Mouse (Mus musculus): ENCODE data around the gene Kif19a. TPM values are rescaled to one million over a fixed set of nuclear protein-coding genes. Genes with fewer than 3 reads are reported as not detected.

Gene Kif19a
- polyA plus RNA-seq, 1 experiment from 2014 or later = not detected

DNA sequence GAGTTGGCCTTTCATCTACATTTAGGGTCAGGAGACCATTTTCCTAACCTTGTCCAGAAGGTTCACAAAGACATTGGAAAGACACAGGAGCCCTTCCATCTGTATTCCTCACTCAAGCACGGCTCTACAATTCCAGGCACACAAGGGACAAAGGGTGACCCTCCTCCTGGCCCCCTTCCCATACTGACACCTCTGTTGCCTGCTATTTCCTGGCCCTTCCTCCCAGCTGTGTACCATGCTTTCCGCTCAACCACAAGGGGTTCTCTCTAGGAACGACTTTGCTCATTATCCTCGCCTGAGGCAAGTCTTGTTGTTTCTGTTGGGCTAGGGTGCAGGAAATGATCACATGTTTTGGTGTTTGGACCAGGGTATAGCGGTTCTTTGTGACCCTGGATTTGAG is 36.9 kb upstream of the Kif19a start:
- Histone ChIP-seq H3K27ac (ENCODE audit: low read depth, low read length) (no peak overlapping the region), H3K9ac (ENCODE audit: low read depth, low read length) (no peak overlapping the region), H3K4me2 (no peak overlapping the region), H3K4me3 (ENCODE audit: low read depth, low read length) (no peak overlapping the region), H3K36me3 (ENCODE audit: control insufficient read depth, insufficient read depth, low read length) (no peaks in the 10 kb centered on the region), H3K27me3 (replicated peaks; ENCODE audit: control insufficient read depth, insufficient read depth, low read length) (peaks cover 17% of the 10 kb centered on the region), H3K9me3 (ENCODE audit: control insufficient read depth, low read length) (no peaks in the 10 kb centered on the region), H3K4me1 (replicated peaks; ENCODE audit: control insufficient read depth, insufficient read depth, low read length) (peaks cover 4% of the 10 kb centered on the region)
- DNase-seq (ENCODE audit: low spot score) = no peak
- 46% methylated on average over 5 of the region's 5 CpGs for WGBS
- ATAC-seq (replicated peaks; ENCODE audit: low FRiP score) = no peak

DNA sequence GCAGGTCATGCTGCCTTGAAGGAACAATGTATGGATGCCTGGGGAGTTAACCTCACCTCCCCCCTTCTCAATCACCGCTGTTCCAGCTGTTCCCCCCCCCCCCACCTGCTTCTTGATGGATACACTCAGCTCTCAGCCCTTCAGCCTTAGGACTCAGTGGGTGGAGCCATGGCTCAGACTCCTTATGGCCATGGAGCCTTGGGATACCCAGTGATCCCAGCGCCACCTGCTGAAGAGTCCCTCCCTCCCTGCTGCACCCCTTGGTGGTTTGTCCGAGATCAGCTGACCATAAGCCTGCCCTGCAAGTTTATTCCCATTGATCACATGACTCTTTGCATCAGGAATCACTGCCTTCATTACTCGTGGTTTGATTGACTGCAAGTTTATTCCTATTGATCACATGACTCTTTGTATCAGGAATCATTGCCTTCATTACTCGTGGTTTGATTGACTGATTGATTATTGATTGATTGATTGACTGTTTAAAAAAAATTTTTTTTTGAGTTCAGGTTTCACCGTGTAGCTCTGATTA is 35.3 kb upstream of the Kif19a start:
- H3K27me3 ChIP-seq (replicated peaks; ENCODE audit: control insufficient read depth, insufficient read depth, low read length) = peaks cover 17% of the 10 kb centered on the region
- no peak overlapping the region for H3K4me2 ChIP-seq
- no peaks in the 10 kb centered on the region for H3K9me3 ChIP-seq (ENCODE audit: control insufficient read depth, low read length)
- DNase-seq (ENCODE audit: low spot score) (no peak), ATAC-seq (replicated peaks; ENCODE audit: low FRiP score) (no peak)
- no peak overlapping the region for H3K27ac ChIP-seq (ENCODE audit: low read depth, low read length)
- H3K4me1 ChIP-seq (replicated peaks; ENCODE audit: control insufficient read depth, insufficient read depth, low read length) = peaks cover 4% of the 10 kb centered on the region
- no peak overlapping the region for H3K4me3 ChIP-seq (ENCODE audit: low read depth, low read length)
- no peaks in the 10 kb centered on the region for H3K36me3 ChIP-seq (ENCODE audit: control insufficient read depth, insufficient read depth, low read length)
- WGBS = 49% methylated on average over 6 of the region's 6 CpGs
- no peak overlapping the region for H3K9ac ChIP-seq (ENCODE audit: low read depth, low read length)

DNA sequence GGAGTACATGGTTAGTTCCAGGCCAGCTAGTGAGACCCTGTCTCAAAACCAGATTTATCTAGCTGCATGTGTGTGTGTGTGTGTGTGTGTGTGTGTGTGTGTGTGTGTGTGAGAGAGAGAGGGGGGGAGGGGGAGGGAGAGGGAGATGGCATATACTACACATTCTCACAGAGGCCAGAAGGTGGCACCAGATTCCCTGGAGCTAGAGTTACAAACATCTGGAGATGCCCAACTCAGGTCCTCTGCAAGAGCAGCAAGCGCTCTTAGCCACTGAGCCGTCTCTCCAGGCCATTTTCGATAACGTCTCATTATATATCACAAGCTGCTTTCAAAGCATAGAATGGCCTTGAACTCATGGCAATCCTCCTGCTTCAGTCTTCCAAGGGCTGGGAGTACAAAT is 33.5 kb upstream of the Kif19a start:
- Histone ChIP-seq H3K9ac (ENCODE audit: low read depth, low read length) (no peak overlapping the region), H3K4me2 (no peak overlapping the region), H3K36me3 (ENCODE audit: control insufficient read depth, insufficient read depth, low read length) (no peaks in the 10 kb centered on the region), H3K27me3 (replicated peaks; ENCODE audit: control insufficient read depth, insufficient read depth, low read length) (peaks cover 15% of the 10 kb centered on the region), H3K9me3 (ENCODE audit: control insufficient read depth, low read length) (no peaks in the 10 kb centered on the region), H3K27ac (ENCODE audit: low read depth, low read length) (no peak overlapping the region), H3K4me3 (ENCODE audit: low read depth, low read length) (no peak overlapping the region), H3K4me1 (replicated peaks; ENCODE audit: control insufficient read depth, insufficient read depth, low read length) (peaks cover 4% of the 10 kb centered on the region)
- ATAC-seq (replicated peaks; ENCODE audit: low FRiP score) (no peak), DNase-seq (ENCODE audit: low spot score) (no peak)
- 82% methylated on average over 4 of the region's 4 CpGs for WGBS

DNA sequence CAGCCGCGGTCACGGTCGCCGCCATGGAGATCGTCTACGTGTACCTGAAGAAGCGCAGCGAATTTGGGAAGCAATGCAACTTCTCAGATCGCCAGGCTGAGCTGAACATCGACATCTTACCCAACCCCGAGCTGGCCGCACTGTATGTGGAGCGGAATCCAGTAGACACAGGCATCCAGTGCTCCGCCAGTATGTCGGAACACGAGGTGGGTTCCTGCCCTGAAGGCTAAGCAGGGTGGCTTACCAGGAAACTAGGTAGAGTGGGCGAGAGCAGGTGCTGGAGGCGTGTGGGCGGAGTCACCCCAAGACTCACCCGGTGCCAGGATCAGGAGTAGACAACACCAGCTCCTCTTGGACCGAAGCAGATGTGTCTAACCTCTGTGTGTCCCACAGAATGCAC is 32.3 kb upstream of the Kif19a start:
- Histone ChIP-seq H3K4me1 (replicated peaks; ENCODE audit: control insufficient read depth, insufficient read depth, low read length) (no peaks in the 10 kb centered on the region), H3K27ac (ENCODE audit: low read depth, low read length) (no peak overlapping the region), H3K4me2 (no peak overlapping the region), H3K9me3 (ENCODE audit: control insufficient read depth, low read length) (no peaks in the 10 kb centered on the region), H3K27me3 (replicated peaks; ENCODE audit: control insufficient read depth, insufficient read depth, low read length) (peaks cover 4% of the 10 kb centered on the region; the same call in 1 of the 2 replicates), H3K4me3 (ENCODE audit: low read depth, low read length) (no peak overlapping the region), H3K36me3 (ENCODE audit: control insufficient read depth, insufficient read depth, low read length) (no peaks in the 10 kb centered on the region), H3K9ac (ENCODE audit: low read depth, low read length) (no peak overlapping the region)
- WGBS = 63% methylated on average over 22 of the region's 22 CpGs
- DNase-seq (ENCODE audit: low spot score) = no peak
- no peak for ATAC-seq (replicated peaks; ENCODE audit: low FRiP score)

DNA sequence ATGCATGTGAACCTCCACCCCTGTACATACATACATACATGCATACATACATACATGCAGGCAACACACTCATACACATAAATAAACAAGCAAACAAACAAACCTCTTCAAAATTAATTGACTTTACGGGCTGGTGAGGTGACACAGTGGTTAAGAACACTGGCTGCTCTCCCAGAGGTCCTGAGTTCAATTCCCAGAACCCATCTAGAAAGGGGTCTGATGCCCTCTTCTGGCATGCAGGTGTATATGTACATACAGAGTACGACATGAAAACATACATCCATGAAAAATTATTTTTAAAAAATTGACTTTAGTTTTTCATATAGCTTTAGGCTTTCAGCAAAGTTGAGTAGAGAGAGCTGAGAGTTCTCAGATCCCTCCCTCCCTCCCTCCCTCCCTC is 29.1 kb upstream of the Kif19a start:
- 76% methylated on average over 2 of the region's 2 CpGs for WGBS

DNA sequence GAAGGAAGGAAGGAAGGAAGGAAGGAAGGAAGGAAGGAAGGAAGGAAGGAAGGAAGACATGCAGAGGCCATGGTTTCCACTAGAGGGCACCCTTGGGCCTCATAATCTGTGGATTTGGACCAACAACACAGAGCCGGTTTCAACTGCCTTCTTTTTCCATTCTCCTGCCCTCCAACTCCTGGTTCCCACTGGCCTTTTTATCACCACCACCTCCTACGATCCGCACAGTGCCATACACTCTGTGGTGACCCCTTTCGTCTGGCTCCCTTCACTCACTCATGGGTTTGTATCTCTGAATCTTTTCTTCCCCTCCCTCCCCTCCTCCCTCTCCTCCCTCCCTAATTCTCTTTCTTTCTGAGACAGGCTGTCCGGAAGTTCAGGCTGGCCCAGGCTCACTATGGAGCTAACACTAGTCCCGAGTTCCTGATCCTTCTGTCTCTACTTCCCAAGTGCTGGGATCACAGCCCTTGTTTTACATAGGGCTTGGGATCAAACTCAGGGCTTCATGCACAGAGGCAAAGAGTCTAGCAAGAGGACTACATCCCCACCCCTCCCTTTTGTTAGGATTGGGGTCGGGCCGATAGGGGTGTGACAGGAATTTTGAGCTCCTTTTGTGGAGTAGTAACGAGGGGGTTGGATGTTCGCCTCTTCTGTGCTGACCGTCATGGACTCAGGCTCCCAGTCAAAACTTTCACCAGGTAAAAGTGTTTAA is 28.1 kb upstream of the Kif19a start:
- H3K27me3 ChIP-seq (replicated peaks; ENCODE audit: control insufficient read depth, insufficient read depth, low read length) = no peaks in the 10 kb centered on the region
- no peak overlapping the region for H3K9ac ChIP-seq (ENCODE audit: low read depth, low read length)
- no peak for ATAC-seq (replicated peaks; ENCODE audit: low FRiP score)
- H3K4me1 ChIP-seq (replicated peaks; ENCODE audit: control insufficient read depth, insufficient read depth, low read length) = no peaks in the 10 kb centered on the region
- no peak overlapping the region for H3K4me3 ChIP-seq (ENCODE audit: low read depth, low read length)
- H3K9me3 ChIP-seq (ENCODE audit: control insufficient read depth, low read length) = no peaks in the 10 kb centered on the region
- H3K27ac ChIP-seq (ENCODE audit: low read depth, low read length) = no peak overlapping the region
- WGBS = 46% methylated on average over 11 of the region's 11 CpGs
- no peaks in the 10 kb centered on the region for H3K36me3 ChIP-seq (ENCODE audit: control insufficient read depth, insufficient read depth, low read length)
- no peak for DNase-seq (ENCODE audit: low spot score)
- H3K4me2 ChIP-seq = no peak overlapping the region

More for the DNA sequence above, 29.1 kb upstream of the Kif19a start:
- no peaks in the 10 kb centered on the region for H3K36me3 ChIP-seq (ENCODE audit: control insufficient read depth, insufficient read depth, low read length)
- H3K27me3 ChIP-seq (replicated peaks; ENCODE audit: control insufficient read depth, insufficient read depth, low read length) = no peaks in the 10 kb centered on the region
- no peaks in the 10 kb centered on the region for H3K4me1 ChIP-seq (replicated peaks; ENCODE audit: control insufficient read depth, insufficient read depth, low read length)
- H3K4me3 ChIP-seq (ENCODE audit: low read depth, low read length) = no peak overlapping the region
- ATAC-seq (replicated peaks; ENCODE audit: low FRiP score) = no peak
- H3K9ac ChIP-seq (ENCODE audit: low read depth, low read length) = no peak overlapping the region
- no peak for DNase-seq (ENCODE audit: low spot score)
- H3K27ac ChIP-seq (ENCODE audit: low read depth, low read length) = no peak overlapping the region
- H3K4me2 ChIP-seq = no peak overlapping the region
- no peaks in the 10 kb centered on the region for H3K9me3 ChIP-seq (ENCODE audit: control insufficient read depth, low read length)

DNA sequence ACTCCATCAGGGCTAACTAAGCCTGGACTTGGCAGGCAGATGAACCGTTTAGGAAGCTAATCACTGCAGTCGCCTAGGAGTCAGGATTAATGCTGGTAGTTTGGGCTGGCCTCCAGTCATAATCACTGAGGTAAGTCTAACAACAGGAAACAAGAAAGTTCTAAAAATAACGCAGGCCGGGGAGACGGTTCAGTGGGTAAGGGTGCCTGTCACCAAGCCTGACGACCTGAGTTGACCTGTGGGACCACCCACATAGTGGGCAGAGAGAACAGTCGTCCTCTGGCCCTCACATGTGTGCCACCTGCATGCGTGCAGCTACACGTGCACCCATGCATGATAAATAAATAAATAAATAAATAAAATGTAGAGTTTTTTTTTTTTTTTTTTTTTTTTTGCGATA is 24.6 kb upstream of the Kif19a start:
- H3K36me3 ChIP-seq (ENCODE audit: control insufficient read depth, insufficient read depth, low read length) = no peaks in the 10 kb centered on the region
- H3K27ac ChIP-seq (ENCODE audit: low read depth, low read length) = no peak overlapping the region
- H3K4me2 ChIP-seq = no peak overlapping the region
- no peaks in the 10 kb centered on the region for H3K4me1 ChIP-seq (replicated peaks; ENCODE audit: control insufficient read depth, insufficient read depth, low read length)
- H3K9ac ChIP-seq (ENCODE audit: low read depth, low read length) = no peak overlapping the region
- H3K27me3 ChIP-seq (replicated peaks; ENCODE audit: control insufficient read depth, insufficient read depth, low read length) = no peaks in the 10 kb centered on the region
- H3K4me3 ChIP-seq (ENCODE audit: low read depth, low read length) = no peak overlapping the region
- 48% methylated on average over 10 of the region's 10 CpGs for WGBS
- no peaks in the 10 kb centered on the region for H3K9me3 ChIP-seq (ENCODE audit: control insufficient read depth, low read length)
- no peak for ATAC-seq (replicated peaks; ENCODE audit: low FRiP score)
- no peak for DNase-seq (ENCODE audit: low spot score)

DNA sequence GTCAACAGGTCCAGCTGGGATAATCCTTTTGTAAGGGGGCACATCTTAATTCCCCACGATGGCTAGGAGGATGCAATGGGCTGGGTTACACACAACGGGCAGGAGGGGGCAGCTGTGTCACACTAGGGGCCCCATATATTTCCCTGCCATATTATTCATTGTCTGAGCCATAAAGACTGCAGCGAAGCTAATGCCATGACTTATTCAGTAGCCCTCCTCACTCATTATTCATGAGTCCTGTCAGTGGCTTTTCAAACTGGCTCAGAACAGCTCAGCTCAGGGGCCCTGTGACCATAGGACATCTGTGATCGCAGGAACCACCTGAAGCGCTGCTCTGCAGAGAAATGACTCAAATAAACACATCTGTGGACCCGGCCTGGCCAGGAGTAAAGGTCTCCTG is 23.7 kb upstream of the Kif19a start:
- ATAC-seq (replicated peaks; ENCODE audit: low FRiP score) = no peak
- no peaks in the 10 kb centered on the region for H3K4me1 ChIP-seq (replicated peaks; ENCODE audit: control insufficient read depth, insufficient read depth, low read length)
- H3K4me3 ChIP-seq (ENCODE audit: low read depth, low read length) = no peak overlapping the region
- 64% methylated on average over 6 of the region's 6 CpGs for WGBS
- no peaks in the 10 kb centered on the region for H3K36me3 ChIP-seq (ENCODE audit: control insufficient read depth, insufficient read depth, low read length)
- no peak overlapping the region for H3K4me2 ChIP-seq
- DNase-seq (ENCODE audit: low spot score) = no peak
- no peaks in the 10 kb centered on the region for H3K27me3 ChIP-seq (replicated peaks; ENCODE audit: control insufficient read depth, insufficient read depth, low read length)
- H3K9ac ChIP-seq (ENCODE audit: low read depth, low read length) = no peak overlapping the region
- no peaks in the 10 kb centered on the region for H3K9me3 ChIP-seq (ENCODE audit: control insufficient read depth, low read length)
- no peak overlapping the region for H3K27ac ChIP-seq (ENCODE audit: low read depth, low read length)

DNA sequence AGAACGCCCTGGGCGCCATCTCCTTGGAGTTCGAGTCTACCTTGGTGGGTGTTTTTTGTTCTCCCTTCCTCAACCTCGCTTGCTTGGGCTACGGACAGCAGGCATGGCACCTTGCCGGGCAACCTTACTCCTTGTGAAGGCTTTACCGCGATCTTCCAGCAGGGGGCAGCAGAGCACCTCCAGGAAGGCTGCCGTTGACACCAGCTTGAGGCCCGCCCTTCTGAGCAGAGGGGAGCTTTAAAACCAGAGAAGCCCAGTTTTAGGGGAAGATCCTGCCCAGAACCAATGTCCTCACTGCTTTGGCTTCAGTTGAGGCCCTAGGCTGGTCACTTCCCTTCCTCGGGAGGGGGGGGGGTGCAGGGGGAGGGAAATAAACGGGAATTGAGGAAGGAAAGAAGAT is 20.1 kb upstream of the Kif19a start:
- Histone ChIP-seq H3K27me3 (replicated peaks; ENCODE audit: control insufficient read depth, insufficient read depth, low read length) (no peaks in the 10 kb centered on the region), H3K36me3 (ENCODE audit: control insufficient read depth, insufficient read depth, low read length) (no peaks in the 10 kb centered on the region), H3K9me3 (ENCODE audit: control insufficient read depth, low read length) (no peaks in the 10 kb centered on the region), H3K4me1 (replicated peaks; ENCODE audit: control insufficient read depth, insufficient read depth, low read length) (no peaks in the 10 kb centered on the region), H3K4me2 (no peak overlapping the region), H3K4me3 (ENCODE audit: low read depth, low read length) (no peak overlapping the region), H3K9ac (ENCODE audit: low read depth, low read length) (no peak overlapping the region), H3K27ac (ENCODE audit: low read depth, low read length) (no peak overlapping the region)
- DNase-seq (ENCODE audit: low spot score) = peak; percentile 86
- ATAC-seq (replicated peaks; ENCODE audit: low FRiP score) = peak; percentile 57
- 1% methylated on average over 12 of the region's 12 CpGs for WGBS
